Comparison of ENCODE assay signal across 10 mouse cellular contexts in genomic region chr1:184060828-184061734, GRCm38 (mm10). TPM values are rescaled to one million over a fixed set of nuclear protein-coding genes. Genes with fewer than 3 reads are reported as not detected.
DNase-seq lines count a peak whose midpoint lies in the region; ATAC-seq lines count a peak whose summit lies in the region.
"Had no signal": no experiment of that assay in that cellular context is flagged by ENCODE, and none has a peak within 500 bp of the region (broad histone marks: within the 10 kb centered on the region; RNA-seq: fewer than 3 reads in every experiment).

No protein-coding gene starts in this region.

- H3K27me3 ChIP-seq in heart, embryonic 15.5 days = no peaks in the 10 kb centered on the region
- H3K27me3 ChIP-seq in embryonic facial prominence, embryonic 10.5 days (replicated peaks; ENCODE audit: low read depth, poor library complexity, severe bottlenecking) = no peaks in the 10 kb centered on the region

- DNase-seq in heart, postnatal 4 days = no peak
- peak; percentile 45 for DNase-seq in CD4-positive, CD25-positive, alpha-beta regulatory T cell, adult 2 months (ENCODE audit: low read depth, low spot score)
- peak; percentile 3 for DNase-seq in embryonic facial prominence, embryonic 10.5 days (ENCODE audit: low spot score)
- DNase-seq in lung, postnatal 36 days = peak; percentile 45
- DNase-seq in cerebellum, adult 18-20 months = no peak
- DNase-seq in ovary, adult 18-20 months (ENCODE audit: low spot score) = no peak
- DNase-seq: cerebellum, postnatal 25 days; right cerebral cortex, adult 18-20 months had no signal

- no peaks in the 10 kb centered on the region for H3K9me3 ChIP-seq in heart, embryonic 15.5 days (replicated peaks)
- no peaks in the 10 kb centered on the region for H3K9me3 ChIP-seq in embryonic facial prominence, embryonic 10.5 days

- 35% methylated on average over 4 of the region's 4 CpGs for WGBS in heart, embryonic 15.5 days
- WGBS in embryonic facial prominence, embryonic 10.5 days = 70% methylated on average over 4 of the region's 4 CpGs

- H3K27ac ChIP-seq in heart, embryonic 15.5 days = peak overlapping the region; percentile 54
- H3K27ac ChIP-seq in embryonic facial prominence, embryonic 10.5 days (replicated peaks) = no peak overlapping the region

- no peak overlapping the region for H3K4me3 ChIP-seq in heart, embryonic 15.5 days
- H3K4me3 ChIP-seq in embryonic facial prominence, embryonic 10.5 days = no peak overlapping the region
- H3K4me3 ChIP-seq: erythroblast, embryonic 14.5 days had no signal

- no peak overlapping the region for H3K9ac ChIP-seq in heart, embryonic 15.5 days

- no peak overlapping the region for H3K4me2 ChIP-seq in heart, embryonic 15.5 days

- ATAC-seq in heart, embryonic 15.5 days (replicated peaks; ENCODE audit: insufficient number of reproducible peaks, insufficient read depth, low FRiP score, low read depth) = no peak

- no peaks in the 10 kb centered on the region for H3K36me3 ChIP-seq in heart, embryonic 15.5 days
- no peaks in the 10 kb centered on the region for H3K36me3 ChIP-seq in embryonic facial prominence, embryonic 10.5 days (replicated peaks)

- peaks cover 56% of the 10 kb centered on the region for H3K4me1 ChIP-seq in heart, embryonic 15.5 days (replicated peaks)
- H3K4me1 ChIP-seq in embryonic facial prominence, embryonic 10.5 days = 0 out of 2 replicates have a peak, but pooled peaks cover 4% of the 10 kb centered on the region

RNA-seq across cellular contexts. Expression of gene 1700056E22Rik, which starts 27.0 kb away (rescaled TPM):
- polyA plus RNA-seq in heart, embryonic 15.5 days (2015; fragmentation: Nextera tagmentation; extraction: Ambion mirVana) = 1.7 and 2.1 TPM in 2 replicates
- total RNA-seq in heart, postnatal 4 days (2021) = 1 to 10 TPM; 1.8 to 2.6 TPM
- polyA plus RNA-seq in embryonic facial prominence, embryonic 10.5 days (2016; fragmentation: Nextera tagmentation; extraction: Ambion mirVana) = 0.58 and 1.1 TPM in 2 replicates

RNA-seq across cellular contexts. Expression of gene Dusp10, which starts 48.0 kb away (rescaled TPM):
- 10.5 and 14.0 TPM in 2 replicates for polyA plus RNA-seq in heart, embryonic 15.5 days (2015; fragmentation: Nextera tagmentation; extraction: Ambion mirVana)
- total RNA-seq in heart, postnatal 4 days (2021) = 10 to 100 TPM; 11.3 to 13.8 TPM
- polyA plus RNA-seq in embryonic facial prominence, embryonic 10.5 days (2016; fragmentation: Nextera tagmentation; extraction: Ambion mirVana) = 3.0 and 3.1 TPM in 2 replicates

Comparison
In these comparisons a context has a peak if more than half of its experiments do, and no peak if none do; other contexts are left out.
1. DNase-seq: peak in CD4-positive, CD25-positive, alpha-beta regulatory T cell, adult 2 months (single experiment), embryonic facial prominence, embryonic 10.5 days (single experiment) and lung, postnatal 36 days (single experiment); none in heart, postnatal 4 days (single experiment), cerebellum, adult 18-20 months (0 of 2) and ovary, adult 18-20 months (single experiment).